ENCODE assay signal across 18 mouse cellular contexts in the genomic region with DNA sequence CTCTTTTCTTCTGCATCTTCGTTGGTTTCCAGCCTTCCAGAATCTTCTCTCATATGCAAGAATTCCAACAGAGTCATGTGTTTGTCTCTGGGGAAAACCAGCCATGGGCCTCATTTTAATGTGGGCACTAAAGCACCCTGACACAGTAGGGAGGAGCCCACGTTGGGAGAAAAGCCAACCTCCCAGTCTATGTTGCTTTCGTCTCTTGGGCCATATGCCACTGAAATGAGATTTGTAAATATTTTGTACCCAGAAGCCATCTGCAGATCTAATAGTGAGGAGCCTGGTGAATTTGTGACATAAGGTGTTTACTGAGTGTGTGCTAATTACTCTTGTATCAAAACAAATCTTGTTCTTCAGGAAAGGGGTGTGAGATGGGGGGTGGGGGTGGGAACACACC.
A peak's percentile ranks its signal among the peaks of the same experiment; 100 is the strongest.
DNase-seq lines count a peak whose midpoint lies in the region; ATAC-seq lines count a peak whose summit lies in the region.
"Had no signal": no experiment of that assay in that cellular context is flagged by ENCODE, and none has a peak within 500 bp of the region (broad histone marks: within the 10 kb centered on the region; RNA-seq: fewer than 3 reads in every experiment).

No protein-coding gene starts in this region.

- 66% methylated on average over 3 of the region's 3 CpGs for WGBS in forebrain, embryonic 12.5 days
- WGBS in forebrain, embryonic 11.5 days = 74% methylated on average over 3 of the region's 3 CpGs

- H3K9ac ChIP-seq in forebrain, embryonic 12.5 days = no peak overlapping the region
- H3K9ac ChIP-seq in forebrain, embryonic 11.5 days (ENCODE audit: low read length) = no peak overlapping the region
- H3K9ac ChIP-seq: embryonic facial prominence, embryonic 15.5 days; hindbrain, embryonic 15.5 days had no signal

- H3K9me3 ChIP-seq in forebrain, embryonic 12.5 days = no peaks in the 10 kb centered on the region
- no peaks in the 10 kb centered on the region for H3K9me3 ChIP-seq in forebrain, embryonic 11.5 days (ENCODE audit: control insufficient read depth, low read length)
- H3K9me3 ChIP-seq: embryonic facial prominence, embryonic 15.5 days; hindbrain, embryonic 15.5 days; midbrain, embryonic 10.5 days had no signal

- no peaks in the 10 kb centered on the region for H3K36me3 ChIP-seq in forebrain, embryonic 12.5 days (replicated peaks)
- H3K36me3 ChIP-seq in forebrain, embryonic 11.5 days (ENCODE audit: control insufficient read depth, insufficient read depth, low read length) = no peaks in the 10 kb centered on the region
- H3K36me3 ChIP-seq: embryonic facial prominence, embryonic 15.5 days; hindbrain, embryonic 15.5 days; midbrain, embryonic 10.5 days had no signal

- intact Hi-C loops in left cerebral cortex, postnatal 25 days (cut with DNase I) = loop anchor here (5.0 kb wide), 1 partner anchor 72 kb away; no protein-coding TSS in a partner anchor

- peaks cover 20% of the 10 kb centered on the region for H3K27me3 ChIP-seq in forebrain, embryonic 12.5 days
- no peaks in the 10 kb centered on the region for H3K27me3 ChIP-seq in forebrain, embryonic 11.5 days (ENCODE audit: control insufficient read depth, insufficient read depth, low read length)
- H3K27me3 ChIP-seq: embryonic facial prominence, embryonic 15.5 days; hindbrain, embryonic 15.5 days had no signal

- no peak overlapping the region for H3K4me2 ChIP-seq in forebrain, embryonic 12.5 days
- no peak overlapping the region for H3K4me2 ChIP-seq in forebrain, embryonic 11.5 days (ENCODE audit: low read depth, low read length, severe bottlenecking)
- H3K4me2 ChIP-seq: embryonic facial prominence, embryonic 15.5 days; hindbrain, embryonic 15.5 days had no signal

- peaks cover 13% of the 10 kb centered on the region for H3K4me1 ChIP-seq in forebrain, embryonic 12.5 days
- peaks cover 8% of the 10 kb centered on the region; the same call in 1 of the 2 replicates for H3K4me1 ChIP-seq in forebrain, embryonic 11.5 days (replicated peaks; ENCODE audit: control insufficient read depth, insufficient read depth, low read length)

- H3K4me3 ChIP-seq in forebrain, embryonic 12.5 days (replicated peaks) = no peak overlapping the region
- H3K4me3 ChIP-seq in forebrain, embryonic 11.5 days (ENCODE audit: low read depth, low read length) = no peak overlapping the region
- H3K4me3 ChIP-seq: embryonic facial prominence, embryonic 15.5 days; hindbrain, embryonic 15.5 days; midbrain, embryonic 10.5 days had no signal

- no peak overlapping the region for H3K27ac ChIP-seq in forebrain, embryonic 12.5 days
- H3K27ac ChIP-seq in forebrain, embryonic 11.5 days (ENCODE audit: low read depth, low read length) = no peak overlapping the region
- H3K27ac ChIP-seq: embryonic facial prominence, embryonic 15.5 days; midbrain, embryonic 10.5 days had no signal

- no peak for DNase-seq in forebrain, embryonic 11.5 days (ENCODE audit: low spot score)
- DNase-seq in left cerebral cortex, postnatal 25 days (ENCODE audit: low spot score in 2 of 2) = peak; percentile 14 to 49
- DNase-seq in left cerebral cortex, adult 9 months (ENCODE audit: low spot score in 2 of 2) = no peak
- DNase-seq in brain, adult 2 months (ENCODE audit: low read depth, low spot score) = peak; percentile 63
- peak; percentile 27 for DNase-seq in layer of hippocampus, adult 9-10 months (ENCODE audit: low spot score)
- DNase-seq in gastrocnemius, postnatal 10 days = no peak
- DNase-seq: adrenal gland, adult 2 months; cerebellum, adult 2 months; kidney, adult 2 months; kidney, postnatal 36 days; liver; lung, adult 18-20 months; lung, postnatal 36 days had no signal

- 0 out of 2 replicates have a peak, but pooled peaks have one; percentile 27 for ATAC-seq in forebrain, embryonic 12.5 days (ENCODE audit: low FRiP score)
- ATAC-seq in forebrain, embryonic 11.5 days (replicated peaks; ENCODE audit: low FRiP score) = no peak
- ATAC-seq in inflammation-experienced regulatory T-cells, adult 6 months = no peak

Comparison
In these comparisons a context has a peak if more than half of its experiments do, and no peak if none do; other contexts are left out.
1. DNase-seq: peak in left cerebral cortex, postnatal 25 days (2 of 2), brain, adult 2 months (single experiment) and layer of hippocampus, adult 9-10 months (single experiment); none in forebrain, embryonic 11.5 days (single experiment), left cerebral cortex, adult 9 months (0 of 2) and gastrocnemius, postnatal 10 days (single experiment).